Mouse (Mus musculus): ENCODE measurements around the gene Hpse2.

- no peak for TF ChIP-seq CTCF (IDR thresholded peaks at IDR 0.05; ENCODE audit: low read depth)
- no peak for TF ChIP-seq EP300 (IDR thresholded peaks at IDR 0.05; ENCODE audit: low read depth)
These were observed 618.5 kb downstream of the Hpse2 start for GRCm38 (mm10) chr19:42769648-42770047.

Data from liver, embryonic 14.5 days (tissue).